Mouse (Mus musculus) naive thymus-derived CD4-positive, alpha-beta T cell, adult 2 months (primary cell): ENCODE data around the gene Bahcc1.

Source experiments
- DNase-seq: peaks from one replicate; pipeline ENCODE4 v3.0.0-alpha.2; 2011; ENCODE audit warnings: low read depth

Bahcc1 gene

GRCm38 (mm10) chr11:120232230-120233097 is at the start of gene Bahcc1:
Gene Bahcc1, plus strand, starts transcription at chr11:120232947.
- DNase-seq, result peak; percentile 90

DNA sequence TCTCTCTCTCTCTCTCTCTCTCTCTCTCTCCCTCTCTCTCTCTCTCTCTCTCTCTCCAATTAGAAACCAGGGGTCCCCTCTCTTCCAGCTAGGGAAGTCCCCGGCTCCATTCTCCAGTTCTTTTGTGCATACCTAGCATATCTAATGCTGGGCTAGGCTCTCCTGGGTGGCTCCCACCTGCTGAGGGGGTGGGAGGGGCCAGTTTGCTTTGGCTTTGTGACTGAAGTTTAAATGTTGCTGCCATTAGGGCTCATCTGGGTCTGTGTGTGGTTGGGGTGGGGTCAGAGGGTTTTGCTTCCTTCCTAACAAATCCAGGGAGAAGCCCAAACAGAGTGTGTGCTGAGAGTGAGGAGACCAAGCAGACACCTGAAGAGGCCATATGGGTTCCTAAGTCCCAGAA is 49.6 kb upstream of the Bahcc1 start:
- no peak for DNase-seq

GRCm38 (mm10) chr11:120183708-120184107 is 49.0 kb upstream of the Bahcc1 start:
- no peak for DNase-seq

- no peak for DNase-seq
Measured at GRCm38 (mm10) chr11:120184371-120185315, 48.1 kb upstream of the Bahcc1 start.

- DNase-seq, result no peak
Measured at GRCm38 (mm10) chr11:120185316-120186141, 47.2 kb upstream of the Bahcc1 start.

GRCm38 (mm10) chr11:120186145-120186740 is 46.5 kb upstream of the Bahcc1 start:
- no peak for DNase-seq

DNA sequence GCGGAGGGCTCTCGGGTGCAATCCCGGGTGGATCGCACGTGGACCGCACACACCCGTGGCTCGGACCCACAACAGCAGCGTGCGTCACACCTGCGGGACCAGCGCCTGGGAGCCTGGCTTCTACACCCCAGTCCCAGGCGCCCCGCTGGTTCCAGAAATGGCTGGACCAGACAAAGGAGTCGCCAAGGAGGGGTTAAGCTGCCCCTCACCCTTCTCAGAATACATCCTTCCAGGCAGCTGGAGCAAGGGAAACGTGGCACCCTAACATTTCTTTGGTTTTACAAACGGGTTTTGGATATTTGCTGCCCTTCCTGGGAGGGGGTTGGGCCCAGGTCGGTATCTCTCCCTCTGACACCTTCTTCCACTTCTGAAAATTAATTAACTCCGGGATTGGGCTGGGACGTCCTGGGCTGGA is 45.9 kb upstream of the Bahcc1 start:
- no peak for DNase-seq

DNA sequence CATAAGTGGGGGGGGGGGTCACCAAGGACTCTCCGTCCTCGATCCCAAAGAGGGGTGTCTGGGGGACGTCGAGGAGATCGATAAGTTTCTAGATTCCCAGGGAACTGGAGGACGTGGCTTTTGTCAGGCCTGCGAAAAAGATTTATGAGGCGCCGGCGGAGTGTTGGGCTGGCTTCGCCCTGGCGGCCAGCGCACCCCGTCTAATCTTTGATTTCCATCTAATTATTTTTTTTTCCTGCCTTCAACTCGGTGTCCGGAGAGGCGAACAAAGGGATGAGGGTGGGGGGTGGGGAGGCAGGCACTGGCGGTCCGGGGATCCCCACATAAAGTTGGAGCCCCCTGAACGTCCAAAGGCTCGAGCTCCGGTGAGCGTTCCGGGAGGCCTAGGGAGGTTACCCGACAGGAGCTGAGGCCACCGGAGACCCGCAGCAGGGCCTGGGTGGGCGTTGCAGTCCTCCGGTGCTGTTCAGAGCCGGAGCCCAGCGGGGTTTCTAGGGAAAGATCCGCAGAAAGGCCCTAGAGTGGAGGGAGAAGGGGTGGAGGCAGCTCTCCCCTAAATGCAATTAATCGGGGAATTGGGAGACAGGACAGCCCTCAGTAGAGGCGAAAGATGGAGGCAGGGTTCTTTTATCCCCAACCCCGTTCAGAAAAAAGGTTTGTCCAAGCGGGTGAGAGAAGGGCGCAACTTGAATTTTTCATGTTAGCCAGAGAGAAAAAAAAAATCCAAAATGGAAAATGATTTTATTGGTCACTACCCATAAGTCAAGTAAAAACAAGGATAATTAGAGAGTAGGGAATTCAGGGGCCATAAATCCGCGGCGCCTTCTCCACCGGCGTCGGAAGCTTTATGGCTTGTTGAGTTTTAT is 45.3 kb upstream of the Bahcc1 start:
- DNase-seq, result no peak

- peak; percentile 29 for DNase-seq
Measured at GRCm38 (mm10) chr11:120188102-120188480, 44.7 kb upstream of the Bahcc1 start.

GRCm38 (mm10) chr11:120188481-120189441 is 44.0 kb upstream of the Bahcc1 start:
- peak; percentile 57 for DNase-seq

DNA sequence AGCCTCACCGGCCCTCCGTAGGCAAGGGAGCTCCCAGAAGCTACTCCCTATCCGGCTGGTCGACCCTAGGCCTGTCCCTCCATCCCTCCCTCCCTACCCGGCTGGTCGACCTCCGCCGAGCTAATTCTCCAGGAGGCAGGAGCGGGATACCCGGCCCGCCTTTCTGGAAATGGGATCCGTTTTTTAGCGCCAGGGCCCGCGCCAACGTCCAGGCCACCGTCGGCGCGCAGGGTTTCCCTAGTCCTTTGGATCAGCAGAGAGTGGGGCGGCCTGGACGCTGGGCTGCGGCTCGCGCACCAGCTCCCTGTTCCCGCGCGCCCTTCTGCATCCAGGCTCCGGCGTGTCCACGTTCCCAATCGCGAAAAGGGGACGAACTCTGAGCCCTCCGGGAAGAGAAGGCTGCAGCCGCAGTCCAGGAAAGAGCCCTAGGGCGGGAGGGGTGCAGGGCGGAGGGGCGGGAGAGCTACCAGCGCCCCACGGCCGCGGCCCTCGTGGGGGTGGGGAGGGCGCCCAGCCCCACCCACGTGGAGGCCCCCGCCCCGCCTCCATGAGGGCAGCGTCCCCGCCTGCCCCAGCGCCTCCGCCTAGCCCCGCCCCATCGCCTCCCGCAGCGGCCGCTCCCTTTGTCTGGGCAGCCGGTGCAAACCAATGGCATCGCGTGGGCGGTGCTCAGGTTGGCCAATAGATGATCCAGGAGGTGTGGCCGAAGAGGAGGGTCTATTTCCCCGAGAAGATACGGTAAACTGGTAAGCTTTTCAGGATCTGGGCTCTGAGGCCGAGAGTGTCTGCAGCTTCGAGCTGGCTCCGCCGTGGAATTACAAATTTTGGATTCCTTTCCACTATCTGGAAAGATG is 43.1 kb upstream of the Bahcc1 start:
- DNase-seq, result peak; percentile 95

- DNase-seq, result no peak
Measured at GRCm38 (mm10) chr11:120190526-120191412, 42.0 kb upstream of the Bahcc1 start.

DNA sequence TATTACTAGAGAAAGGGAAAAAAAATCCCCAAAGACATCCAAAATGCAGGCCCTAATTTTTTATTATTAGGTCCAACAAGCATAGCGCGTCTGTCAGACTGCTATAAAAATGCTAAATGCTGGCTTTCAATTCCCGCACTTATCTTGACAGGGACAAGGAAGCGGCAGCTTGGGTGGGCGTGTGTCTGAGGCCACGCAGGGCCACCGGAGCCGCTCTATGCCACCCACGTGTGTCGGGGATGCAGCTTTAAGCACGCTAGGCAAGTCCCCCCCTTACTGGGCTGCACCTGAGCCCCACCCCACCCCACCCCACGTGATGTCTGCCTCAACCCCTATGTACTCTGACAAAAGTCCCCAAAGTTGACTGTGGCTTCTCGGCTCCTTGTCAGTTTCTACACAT is 33.9 kb upstream of the Bahcc1 start:
- DNase-seq, result no peak

- no peak for DNase-seq
Measured at GRCm38 (mm10) chr11:120199766-120200165, 33.0 kb upstream of the Bahcc1 start.

- no peak for DNase-seq
Measured at GRCm38 (mm10) chr11:120200621-120201020, 32.1 kb upstream of the Bahcc1 start.

DNA sequence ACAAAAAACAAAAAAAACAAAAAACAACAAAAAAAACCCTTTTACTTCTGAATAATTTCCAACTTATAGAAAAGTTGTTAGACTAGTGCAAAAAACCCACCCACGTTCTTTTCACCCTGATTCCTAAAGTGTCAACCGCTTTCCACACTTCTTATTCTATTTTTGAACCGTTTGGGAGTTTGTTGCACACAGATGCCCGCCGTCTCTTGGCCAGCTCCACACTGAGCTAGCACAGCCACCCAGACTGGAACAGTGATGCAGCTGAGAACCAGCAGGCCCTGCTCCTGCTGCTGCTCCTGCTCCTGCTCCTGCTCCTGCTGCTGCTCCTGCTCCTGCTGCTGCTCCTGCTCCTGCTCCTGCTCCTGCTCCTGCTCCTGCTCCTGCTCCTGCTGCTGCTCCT is 28.5 kb upstream of the Bahcc1 start:
- DNase-seq, result no peak

DNA sequence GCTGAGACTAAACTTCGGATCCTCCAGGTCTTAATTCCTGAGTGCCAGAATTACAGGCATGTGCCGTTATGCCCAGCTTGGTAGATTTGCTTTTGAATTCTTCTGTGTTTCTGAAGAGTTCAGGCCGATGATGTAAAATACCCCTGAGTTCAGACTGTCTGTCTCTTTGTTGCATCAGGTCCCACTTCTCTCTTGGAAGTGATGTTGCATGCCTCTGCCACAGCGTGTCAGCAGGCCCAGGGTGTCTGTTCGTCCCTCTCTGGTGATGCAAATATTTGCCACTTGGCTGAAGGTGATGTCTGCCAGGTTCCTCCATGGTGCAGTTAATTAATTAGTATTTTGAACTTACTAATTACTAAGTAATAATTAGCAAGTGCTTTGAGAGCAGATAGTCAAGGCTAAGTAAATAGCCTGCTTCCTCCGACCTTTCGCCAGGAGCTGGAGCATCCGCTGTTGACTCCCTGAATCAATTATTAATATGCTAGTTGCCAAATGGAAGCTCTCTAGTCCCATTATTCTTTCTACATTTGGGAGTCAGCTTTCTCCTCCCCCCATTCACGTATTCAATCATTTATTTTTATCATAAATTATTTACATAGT is 26.6 kb upstream of the Bahcc1 start:
- DNase-seq, result no peak
